Mouse (Mus musculus) heart, postnatal 10 days (tissue): ENCODE results near the gene Wdr13. TPM values are rescaled to one million over a fixed set of nuclear protein-coding genes. Genes with fewer than 3 reads are reported as not detected.
"Not testable (repeated sequence)": the region's sequence is repeated elsewhere in the genome, so short reads cannot be mapped to it uniquely, and the experiment has no call there.

Experiments used
- DNase-seq, 2 experiments: peaks; one replicate each; pipeline ENCODE4 v3.0.0; 2021
- intact Hi-C: fragments of 180-260 bp; cut with DNase I; formaldehyde crosslinking; loops from one replicate; pipeline ENCODE4 v1.15.1; 2025
- total RNA-seq, 2 experiments: library from RNA; stranded (reverse); gene quantifications; 2 replicates each; pipeline ENCODE4 v1.2.3; 2021

Wdr13 gene
- total RNA-seq, 2 experiments from 2014 or later: 79.1 to 79.3 TPM

DNA sequence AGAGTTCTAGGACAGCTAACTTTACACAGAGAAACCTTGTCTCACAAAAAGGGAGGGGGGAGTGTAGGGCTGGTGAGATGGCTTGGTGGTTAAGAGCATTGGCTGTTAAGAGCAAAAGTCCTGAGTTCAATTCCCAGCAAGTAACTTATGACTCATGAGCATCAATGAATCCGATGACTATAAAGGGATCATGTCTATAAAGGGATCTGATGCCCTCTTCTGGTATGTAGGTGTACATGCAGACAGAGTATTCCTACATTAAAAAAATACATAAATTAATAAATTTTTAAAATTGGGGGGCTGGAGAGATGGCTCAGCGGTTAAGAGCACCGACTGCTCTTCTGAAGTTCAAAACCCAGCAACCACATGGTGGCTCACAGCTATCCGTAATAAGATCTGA, 17.4 kb downstream of the Wdr13 start:
- intact Hi-C loops: loop anchor here (10.0 kb wide), 1 partner anchor 200 kb away; the partner anchor contains the start of gene Pcsk1n
- no peak for DNase-seq

DNA sequence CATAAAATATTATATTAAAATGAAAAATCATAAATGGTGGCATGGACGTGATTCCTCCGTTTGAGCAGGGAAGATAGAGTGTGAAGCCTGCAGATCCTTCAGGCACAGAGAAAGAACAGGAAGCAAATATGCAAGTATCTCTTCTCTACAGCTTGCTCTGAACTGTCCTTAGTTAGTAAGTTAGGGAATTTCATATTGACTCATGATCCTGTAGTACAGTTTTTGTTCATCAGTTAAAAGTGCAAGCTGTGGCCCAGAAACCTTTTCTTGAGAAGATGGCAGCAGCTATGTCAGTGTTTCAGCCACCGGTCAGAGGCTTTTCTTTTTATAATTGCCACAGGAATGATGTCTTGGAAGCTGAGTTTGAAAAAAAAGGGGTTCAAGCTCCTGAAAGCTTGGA, 27.7 kb downstream of the Wdr13 start:
- intact Hi-C loops: no loop called here

DNA sequence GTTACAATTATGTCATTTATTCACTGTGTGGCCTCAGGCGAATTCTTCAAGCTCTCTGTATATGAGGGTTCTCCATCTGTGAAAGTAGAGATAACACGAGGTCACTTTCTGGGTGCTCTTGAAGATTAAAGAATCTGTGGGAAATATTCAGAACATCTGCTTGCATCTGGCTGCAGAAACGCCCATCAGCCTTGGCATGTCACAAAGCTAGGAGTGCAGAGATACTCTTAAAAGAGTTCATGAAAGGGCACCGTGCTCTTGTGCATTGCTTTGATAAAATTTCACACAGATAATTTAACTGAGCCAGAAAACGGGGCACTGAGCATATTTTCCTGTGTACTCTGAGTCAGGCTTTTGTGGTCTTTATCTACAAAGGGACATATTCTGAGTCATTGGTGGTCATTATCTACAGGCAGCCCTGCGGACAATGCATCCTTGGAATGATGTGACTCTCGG, 30.5 kb downstream of the Wdr13 start:
- DNase-seq: no peak
- intact Hi-C loops: no loop called here

More for the DNA sequence above, 27.7 kb downstream of the Wdr13 start:
- no peak for DNase-seq

DNA sequence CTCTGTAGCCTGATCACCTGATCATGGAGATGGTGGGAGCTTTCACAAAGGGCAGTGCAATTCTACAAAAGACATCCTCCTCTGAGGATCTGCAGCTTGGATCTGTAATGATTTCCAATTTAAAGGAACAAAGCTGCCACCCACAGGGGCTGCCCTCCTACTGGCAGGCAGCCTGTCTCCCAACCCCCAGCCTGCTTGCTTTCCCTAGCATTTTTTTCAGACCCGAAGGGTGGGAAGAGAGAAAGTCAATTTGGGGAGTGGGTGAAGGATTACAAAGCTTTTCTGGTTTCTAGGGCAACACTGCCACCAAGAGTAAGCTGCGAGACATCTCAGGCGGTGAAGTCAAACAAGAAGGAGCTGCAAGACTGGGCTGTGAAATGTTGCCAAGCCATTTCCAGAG, 31.7 kb downstream of the Wdr13 start:
- DNase-seq: no peak
- intact Hi-C loops: no loop called here

- intact Hi-C loops: no loop called here
Observed at GRCm38 (mm10) chrX:8099435-8099834, 33.3 kb downstream of the Wdr13 start.

GRCm38 (mm10) chrX:8096787-8097242, 35.9 kb downstream of the Wdr13 start:
- peak; percentile 96 to 97 for DNase-seq
- intact Hi-C loops: no loop called here

More at GRCm38 (mm10) chrX:8099435-8099834, 33.3 kb downstream of the Wdr13 start:
- no peak for DNase-seq

DNA sequence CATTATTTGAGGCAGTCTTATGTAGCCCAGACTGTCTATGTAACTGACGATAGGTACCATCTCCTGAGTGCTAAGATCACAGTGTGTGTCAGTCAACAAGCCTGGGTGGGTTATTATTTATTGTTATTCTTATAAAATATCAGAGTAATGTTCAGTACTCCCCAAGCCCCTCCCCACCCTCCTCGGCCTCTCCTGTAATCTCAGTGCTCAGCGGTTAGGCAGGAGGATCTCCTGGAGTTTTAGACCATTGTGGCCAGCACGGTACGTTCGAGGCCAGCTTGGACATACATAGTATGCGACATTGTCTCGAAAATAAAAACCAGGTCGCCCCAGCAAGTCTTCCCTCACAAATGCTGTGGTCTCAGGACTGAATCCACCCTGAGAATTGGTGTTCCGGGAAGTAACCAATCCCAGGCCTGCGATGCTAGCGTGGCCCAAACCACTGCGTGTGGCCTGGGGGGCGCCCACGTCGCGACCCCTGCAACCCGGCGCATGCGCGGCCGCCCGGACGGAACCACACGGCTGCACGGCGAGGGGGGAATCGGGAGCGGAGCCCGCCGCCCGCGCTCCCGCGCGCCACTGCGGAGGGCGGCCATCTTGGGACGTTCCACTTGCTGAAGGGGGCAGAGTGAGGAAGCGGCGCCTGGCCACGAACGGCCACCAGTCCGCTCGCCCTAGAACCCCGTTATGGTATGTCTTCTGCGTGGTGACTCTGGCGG, 36.5 kb downstream of the Wdr13 start:
- peak; percentile 79 to 93 for DNase-seq
- intact Hi-C loops: not testable (repeated sequence)

GRCm38 (mm10) chrX:8095546-8095945, 37.1 kb downstream of the Wdr13 start:
- DNase-seq: no peak
- intact Hi-C loops: no loop called here

- intact Hi-C loops, DNase-seq: not testable (repeated sequence)
Observed at GRCm38 (mm10) chrX:8090954-8091347, 41.7 kb downstream of the Wdr13 start.

DNA sequence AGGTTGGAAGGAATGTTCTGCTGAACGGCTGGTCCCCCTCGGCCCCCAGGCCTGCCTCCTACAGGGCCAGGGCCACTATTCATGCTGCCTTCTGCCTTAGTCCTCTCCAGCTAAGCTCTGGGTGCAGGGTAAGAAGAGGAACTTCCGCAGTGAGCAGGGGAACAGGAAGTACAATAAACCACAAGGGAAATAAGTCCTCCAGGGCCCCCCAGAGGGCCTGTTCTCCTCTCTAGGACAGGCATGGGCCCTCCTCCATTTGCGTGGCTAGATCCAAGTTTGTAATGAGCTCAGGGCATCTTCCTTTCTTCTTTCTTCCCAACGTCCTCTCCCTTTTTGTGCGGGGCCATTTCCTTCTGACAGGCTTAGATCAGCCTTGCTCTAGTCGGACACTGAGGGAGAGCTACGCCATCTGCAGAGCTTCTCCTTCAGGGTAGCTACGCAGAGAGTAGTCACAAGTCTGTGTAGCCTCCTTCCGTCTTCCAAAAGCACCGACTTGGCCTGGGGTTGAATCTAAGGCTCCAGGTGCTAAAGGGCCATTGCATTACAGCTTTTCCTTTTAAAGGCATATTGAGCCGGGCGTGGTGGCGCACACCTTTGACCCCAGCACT, 42.2 kb downstream of the Wdr13 start, which contains the start of gene Was:
TSS of gene Was (minus strand) at position 153 of the 608 bp plus-strand sequence.
- peak; percentile 10 to 19 for DNase-seq
- intact Hi-C loops: no loop called here

- intact Hi-C loops: no loop called here
- DNase-seq: no peak
Observed at GRCm38 (mm10) chrX:8089746-8090145, 42.9 kb downstream of the Wdr13 start.

GRCm38 (mm10) chrX:8085611-8086010, 47.1 kb downstream of the Wdr13 start:
- intact Hi-C loops: no loop called here
- DNase-seq: no peak

DNA sequence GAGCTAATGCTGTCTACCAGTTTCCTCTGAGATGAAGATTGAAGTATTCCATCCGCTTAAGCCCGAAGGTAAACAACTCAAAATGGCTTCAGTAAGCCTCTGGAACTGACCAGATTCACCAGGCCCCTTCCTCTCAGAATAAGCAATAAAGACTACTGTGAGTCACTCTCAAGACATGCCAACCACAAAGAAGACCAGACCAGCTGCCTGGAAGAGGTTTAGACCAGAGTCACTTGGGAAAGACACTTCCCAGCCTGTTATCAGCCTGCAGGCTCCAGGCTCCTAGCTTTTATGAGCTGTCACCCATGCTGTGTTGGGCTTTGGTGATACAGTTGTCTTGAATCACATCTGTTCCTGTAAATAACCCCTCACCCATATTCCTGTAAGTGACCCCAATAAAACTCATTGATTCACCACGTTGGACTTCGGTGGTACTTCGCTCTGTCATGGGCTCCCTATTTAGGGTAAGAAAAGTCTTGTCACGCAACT, 47.9 kb downstream of the Wdr13 start:
- intact Hi-C loops: no loop called here
- DNase-seq: no peak

DNA sequence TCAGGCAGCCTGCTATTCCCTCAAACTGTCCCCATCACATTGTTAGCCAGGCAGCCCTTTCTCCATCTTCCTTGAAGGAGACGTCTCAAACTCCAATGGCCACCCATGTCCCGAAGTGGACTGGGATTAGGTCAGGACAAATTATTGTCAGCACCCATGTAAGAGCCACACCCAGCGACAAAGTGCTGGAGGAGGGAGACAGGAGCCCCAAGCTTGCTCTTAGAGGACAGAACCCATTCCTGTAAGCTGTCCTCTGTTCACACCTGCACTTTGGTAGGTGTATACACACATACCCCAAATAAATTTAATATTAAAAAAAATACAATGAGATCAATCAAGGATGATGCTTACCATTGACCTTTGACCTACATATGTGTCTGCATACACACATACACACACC, 57.6 kb downstream of the Wdr13 start:
- intact Hi-C loops: no loop called here
- no peak for DNase-seq

- DNase-seq: peak; percentile 94 to 96
- intact Hi-C loops: no loop called here
Observed at GRCm38 (mm10) chrX:8074430-8075014, 58.2 kb downstream of the Wdr13 start, which contains the start of gene Suv39h1. Suv39h1 (minus strand) TSS chrX:8074760.

DNA sequence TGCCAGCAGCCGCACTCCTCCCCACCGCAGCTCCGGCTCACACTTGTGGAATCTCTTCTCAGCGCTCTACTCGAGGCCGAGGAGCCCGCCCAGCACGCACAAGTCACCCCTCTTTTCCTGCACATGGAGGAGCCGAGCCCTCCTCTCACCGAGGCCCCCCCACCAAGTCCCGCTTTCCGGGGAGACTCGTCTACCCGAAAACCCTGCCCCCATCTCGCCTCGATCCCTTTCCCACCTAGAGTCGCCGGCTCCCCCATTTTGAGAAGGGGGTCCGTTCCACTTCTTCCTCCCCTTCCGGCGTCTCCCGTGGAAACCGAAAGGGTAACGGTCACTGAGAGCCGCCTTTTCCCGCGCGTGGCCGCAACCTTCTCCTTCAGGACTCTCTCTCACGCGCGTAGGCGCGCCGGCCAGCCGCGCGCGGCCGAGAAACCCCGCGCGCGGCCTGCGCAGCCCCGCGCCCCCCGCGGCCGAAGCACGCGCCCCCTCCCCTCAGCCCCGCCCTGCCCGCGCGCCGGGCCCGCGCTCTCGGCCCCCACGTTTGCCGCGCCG, 58.7 kb downstream of the Wdr13 start:
- intact Hi-C loops: no loop called here
- peak; percentile 15 to 23 for DNase-seq

Other genes starting within 250 kb of the Wdr13 start
- gene Slc35a2, start 248.9 kb downstream of the Wdr13 start, total RNA-seq: 10 to 100 TPM; 15.5 to 15.8 TPM
- gene Pqbp1, start 233.6 kb downstream of the Wdr13 start, total RNA-seq: 10 to 100 TPM; 33.3 to 33.7 TPM
- 10 to 100 TPM; 46.4 to 51.2 TPM for gene Timm17b, start 233.5 kb downstream of the Wdr13 start, total RNA-seq
- gene Gm10491, start 225.1 kb downstream of the Wdr13 start, total RNA-seq: not detected
- gene Gm10490, start 223.3 kb downstream of the Wdr13 start, total RNA-seq: not detected
- gene Pcsk1n, start 213.1 kb downstream of the Wdr13 start, total RNA-seq: not detected
- not detected for gene Eras, start 204.3 kb downstream of the Wdr13 start, total RNA-seq
- gene Hdac6, start 185.0 kb downstream of the Wdr13 start, total RNA-seq: 10 to 100 TPM; 21.5 to 23.7 TPM
- not detected for gene Gata1, start 154.8 kb downstream of the Wdr13 start, total RNA-seq
- not detected for gene Glod5, start 114.4 kb downstream of the Wdr13 start, total RNA-seq
- 1 to 10 TPM; 8.3 to 8.8 TPM for gene Suv39h1, start 58.1 kb downstream of the Wdr13 start, total RNA-seq
- 1 to 10 TPM; 2.3 to 3.0 TPM for gene Was, start 42.4 kb downstream of the Wdr13 start, total RNA-seq
- gene Rbm3, start 13.0 kb upstream of the Wdr13 start, total RNA-seq: 100 to 1,000 TPM; 341 to 398 TPM
- gene Tbc1d25, start 43.3 kb upstream of the Wdr13 start, total RNA-seq: 1 to 10 TPM; 6.0 to 6.5 TPM
- gene Ebp, start 60.6 kb upstream of the Wdr13 start, total RNA-seq: 10 to 100 TPM; 22.8 to 26.1 TPM
- 1 to 10 TPM; 2.4 to 3.1 TPM for gene Porcn, start 73.6 kb upstream of the Wdr13 start, total RNA-seq
- gene Ftsj1, start 119.5 kb upstream of the Wdr13 start, total RNA-seq: 10 to 100 TPM; 13.3 to 13.7 TPM
- gene Slc38a5, start 138.2 kb upstream of the Wdr13 start, total RNA-seq: 1 to 10 TPM; 1.3 to 1.8 TPM
- not detected for gene Ssxb10, start 194.5 kb upstream of the Wdr13 start, total RNA-seq
- gene Ssxb9, start 234.1 kb upstream of the Wdr13 start, total RNA-seq: not detected